Mouse (Mus musculus) kidney, postnatal 0 days (tissue): ENCODE results near the gene Pkp4. TPM values are rescaled to one million over a fixed set of nuclear protein-coding genes. Genes with fewer than 3 reads are reported as not detected.

Experiments
- ATAC-seq: fragments of 200-750 bp; cut with Nextera tagmentation; replicated peaks from 2 replicates; pipeline ENCODE4 v1.8.0; 2017; ENCODE audit warnings: low read depth, moderate number of reproducible peaks, moderate TSS enrichment, moderate library complexity; ENCODE audit not compliant: low FRiP score
- DNase-seq: peaks from one replicate; pipeline ENCODE4 v3.0.0-alpha.2; 2016; ENCODE audit warnings: low spot score
- H3K27ac ChIP-seq: fragments of 300-500 bp; sonication (generic); 2 replicates; pipeline ENCODE4 v1.5.1; 2014; ENCODE audit warnings: mild to moderate bottlenecking
- H3K27me3 ChIP-seq: fragments of 300-500 bp; sonication (generic); 2 replicates; pipeline ENCODE4 v1.6.1; 2014; ENCODE audit warnings: low read length, mixed read lengths; ENCODE audit not compliant: insufficient read depth
- H3K36me3 ChIP-seq: fragments of 300-500 bp; sonication (generic); 2 replicates; pipeline ENCODE4 v1.6.1; 2014; ENCODE audit warnings: low read length, mixed read lengths; ENCODE audit not compliant: insufficient read depth
- H3K4me1 ChIP-seq: fragments of 300-500 bp; sonication (generic); replicated peaks from 2 replicates; pipeline ENCODE4 v1.6.1; 2014; ENCODE audit warnings: antibody characterized with exemption, low read length, mixed read lengths; ENCODE audit not compliant: insufficient read depth
- H3K4me2 ChIP-seq: fragments of 300-500 bp; sonication (generic); 2 replicates; pipeline ENCODE4 v1.6.1; 2014; ENCODE audit warnings: mild to moderate bottlenecking, low read length, moderate library complexity, mixed read lengths
- H3K4me3 ChIP-seq: fragments of 300-500 bp; sonication (generic); replicated peaks from 2 replicates; pipeline ENCODE4 v1.5.1; 2014; ENCODE audit warnings: low read depth, low read length
- H3K9ac ChIP-seq: fragments of 300-500 bp; sonication (generic); 2 replicates; pipeline ENCODE4 v1.6.1; 2014; ENCODE audit warnings: low read depth, low read length
- H3K9me3 ChIP-seq: fragments of 300-500 bp; sonication (generic); replicated peaks from 2 replicates; pipeline ENCODE4 v1.6.1; 2016; ENCODE audit warnings: low read length, inconsistent platforms, mixed read lengths
- CTCF ChIP-seq: IDR thresholded peaks from 2 replicates; pipeline ENCODE4 v1.5.1; 2016; ENCODE audit warnings: antibody characterized with exemption, low read depth, mild to moderate bottlenecking, moderate library complexity
- WGBS: fragments of 180-500 bp; shearing (Covaris S2); extraction: QIAGEN DNeasy Blood & Tissue Kit; methylation state at CpG from one replicate; pipeline ENCODE4 v1.1.7; 2014; 5-methylcytosine and 5-hydroxymethylcytosine counted together
- polyA plus RNA-seq: library from polyadenylated mRNA; unstranded; fragments of >200 nt; fragmentation: Nextera tagmentation; extraction: Ambion mirVana; gene quantifications from 2 replicates; pipeline ENCODE4 v1.2.1, GENCODE M21; 2015

Gene Pkp4
- polyA plus RNA-seq, 1 experiment from 2014 or later, result 20.2 TPM

DNA sequence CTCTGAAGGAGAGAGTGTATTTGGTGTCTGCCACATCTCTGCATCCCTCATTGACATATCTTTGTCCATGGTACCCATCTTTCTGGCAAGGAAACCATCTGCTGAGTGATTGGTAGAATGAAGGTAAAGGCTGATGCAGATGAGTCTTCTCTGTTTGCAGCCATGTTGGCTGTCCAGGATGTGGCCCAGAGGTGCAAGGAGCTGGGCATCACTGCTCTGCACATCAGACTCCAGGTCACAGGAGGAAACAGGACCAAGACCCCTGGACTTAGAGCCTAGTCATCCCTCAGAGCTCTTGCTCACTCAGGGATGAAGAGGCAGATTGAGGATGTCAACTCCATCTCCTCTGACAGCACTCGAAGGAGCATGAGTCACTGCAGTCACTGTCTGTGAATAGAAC is 235.9 kb downstream of the Pkp4 start:
- TF ChIP-seq CTCF, result no peak
- no peak overlapping the region for H3K4me3 ChIP-seq
- no peaks in the 10 kb centered on the region for H3K9me3 ChIP-seq
- ATAC-seq (no peak), DNase-seq (no peak)
- no peaks in the 10 kb centered on the region for H3K36me3 ChIP-seq
- H3K4me1 ChIP-seq, result 0 out of 2 replicates have a peak, but pooled peaks cover 5% of the 10 kb centered on the region
- no peak overlapping the region for H3K27ac ChIP-seq
- H3K27me3 ChIP-seq, result no peaks in the 10 kb centered on the region
- WGBS, result 78% methylated on average over 1 of the region's 1 CpGs
- H3K4me2 ChIP-seq, result no peak overlapping the region
- no peak overlapping the region for H3K9ac ChIP-seq

DNA sequence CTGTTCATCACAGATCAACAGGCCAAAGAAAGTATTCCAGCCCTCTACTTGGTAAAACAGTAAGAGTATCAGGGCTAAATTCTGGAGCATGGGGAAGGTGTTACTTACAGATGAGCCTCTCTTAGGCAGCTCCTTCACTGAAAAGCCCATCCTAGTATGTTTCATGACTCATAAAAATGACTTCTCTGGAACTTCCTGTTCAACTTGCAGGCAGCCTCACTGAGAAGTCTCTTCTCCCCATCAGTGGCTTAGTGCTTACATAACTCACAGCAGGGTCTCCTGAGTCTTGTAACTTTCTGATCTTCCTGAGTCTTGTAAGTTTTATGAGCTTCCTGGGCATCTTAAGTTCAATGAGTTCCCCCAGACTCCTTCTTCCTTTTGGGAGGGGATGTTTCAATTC is 236.9 kb downstream of the Pkp4 start:
- DNase-seq (no peak), ATAC-seq (no peak)
- no peaks in the 10 kb centered on the region for H3K9me3 ChIP-seq
- 0 out of 2 replicates have a peak, but pooled peaks cover 5% of the 10 kb centered on the region for H3K4me1 ChIP-seq
- H3K27me3 ChIP-seq, result no peaks in the 10 kb centered on the region
- H3K9ac ChIP-seq, result no peak overlapping the region
- no peak overlapping the region for H3K27ac ChIP-seq
- no peaks in the 10 kb centered on the region for H3K36me3 ChIP-seq
- H3K4me3 ChIP-seq, result no peak overlapping the region
- no peak for TF ChIP-seq CTCF
- no peak overlapping the region for H3K4me2 ChIP-seq

DNA sequence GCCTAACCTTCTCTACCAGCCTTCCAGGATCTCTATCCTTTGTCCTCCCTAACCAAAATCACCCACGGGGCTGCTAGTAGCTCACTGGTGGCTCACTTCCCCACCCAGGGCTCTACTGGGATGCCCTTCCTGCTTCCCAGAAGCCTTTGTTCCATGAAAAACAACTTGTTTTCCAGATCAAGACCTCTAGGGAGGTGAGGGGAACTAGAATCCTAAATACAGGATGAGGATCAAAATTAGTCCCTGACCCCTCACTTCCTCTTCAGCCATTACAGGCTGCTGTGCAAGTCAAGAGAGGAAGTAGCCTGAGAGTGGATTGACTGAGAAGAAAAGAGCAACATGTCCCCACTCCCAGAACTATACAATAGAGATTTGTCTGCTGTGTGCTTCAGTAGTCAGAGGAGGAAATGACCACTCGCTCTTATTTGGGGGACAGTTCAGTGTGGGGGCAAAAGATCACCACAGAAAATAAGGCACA is 240.3 kb downstream of the Pkp4 start:
- DNase-seq (peak; percentile 55), ATAC-seq (no peak)
- H3K9ac ChIP-seq, result no peak overlapping the region
- no peak overlapping the region for H3K4me2 ChIP-seq
- H3K9me3 ChIP-seq, result no peaks in the 10 kb centered on the region
- 0 out of 2 replicates have a peak, but pooled peaks cover 5% of the 10 kb centered on the region for H3K4me1 ChIP-seq
- TF ChIP-seq CTCF, result no peak
- no peaks in the 10 kb centered on the region for H3K27me3 ChIP-seq
- peak overlapping the region; percentile 78 for H3K27ac ChIP-seq
- H3K36me3 ChIP-seq, result no peaks in the 10 kb centered on the region
- 48% methylated on average over 2 of the region's 2 CpGs for WGBS
- H3K4me3 ChIP-seq, result no peak overlapping the region

DNA sequence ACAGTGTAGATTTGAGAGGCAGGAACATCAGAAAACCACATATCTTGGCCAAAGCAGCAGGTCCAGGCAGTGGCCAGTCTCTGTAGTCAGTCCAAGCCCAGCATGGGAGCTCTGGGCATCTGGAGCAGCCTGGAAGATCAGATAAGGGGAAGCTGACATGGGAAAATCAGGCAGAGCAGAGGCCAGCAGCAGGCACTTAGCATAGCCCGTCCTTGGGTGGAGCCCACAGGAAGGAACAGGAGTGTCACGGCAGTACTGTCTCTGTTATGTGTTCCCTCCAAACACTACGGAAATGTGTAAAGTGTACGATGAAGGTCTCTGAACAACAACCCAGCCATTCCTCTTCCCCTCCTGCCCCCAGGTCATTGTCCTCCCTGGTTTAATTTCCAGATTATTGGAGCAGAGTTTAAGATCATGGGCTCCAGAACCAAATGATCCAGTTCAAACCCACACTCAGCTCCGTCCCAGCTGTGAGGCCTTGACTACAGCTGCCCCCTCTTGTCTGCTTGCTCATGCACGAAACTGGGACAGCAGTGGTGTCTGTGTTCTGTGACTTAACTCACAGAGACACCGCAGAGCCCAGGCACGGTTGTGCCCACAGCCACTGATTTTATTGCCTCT is 241.3 kb downstream of the Pkp4 start:
- H3K9me3 ChIP-seq, result no peaks in the 10 kb centered on the region
- no peak overlapping the region for H3K4me3 ChIP-seq
- WGBS, result 24% methylated on average over 8 of the region's 8 CpGs
- no peak overlapping the region for H3K4me2 ChIP-seq
- ATAC-seq, result peak; percentile 53
- no peak for TF ChIP-seq CTCF
- H3K27me3 ChIP-seq, result no peaks in the 10 kb centered on the region
- H3K27ac ChIP-seq, result peak overlapping the region; percentile 78
- DNase-seq, result peak; percentile 73
- H3K9ac ChIP-seq, result no peak overlapping the region
- 0 out of 2 replicates have a peak, but pooled peaks cover 5% of the 10 kb centered on the region for H3K4me1 ChIP-seq
- no peaks in the 10 kb centered on the region for H3K36me3 ChIP-seq

DNA sequence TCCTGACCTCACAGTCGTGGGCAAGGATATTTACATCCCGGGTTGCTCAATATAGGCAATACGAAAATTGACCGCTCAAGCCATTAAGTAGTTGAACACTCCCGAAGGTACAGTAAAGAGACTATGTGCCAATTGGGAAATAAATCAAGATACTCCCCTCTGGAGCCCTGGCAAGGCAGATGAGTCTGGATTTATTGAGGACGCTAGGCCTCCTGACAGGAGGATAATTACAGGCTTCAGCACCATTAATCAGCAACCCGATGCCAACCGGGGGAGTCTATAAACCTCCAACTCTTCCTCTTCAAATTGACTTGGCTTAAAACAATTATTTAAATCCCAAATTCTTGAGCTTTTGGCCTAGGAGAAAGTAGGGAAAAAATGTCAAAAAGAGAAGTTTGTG is 243.4 kb downstream of the Pkp4 start:
- no peak overlapping the region for H3K4me2 ChIP-seq
- H3K9ac ChIP-seq, result no peak overlapping the region
- H3K36me3 ChIP-seq, result no peaks in the 10 kb centered on the region
- WGBS, result 25% methylated on average over 8 of the region's 8 CpGs
- H3K9me3 ChIP-seq, result no peaks in the 10 kb centered on the region
- H3K4me1 ChIP-seq, result 0 out of 2 replicates have a peak, but pooled peaks cover 5% of the 10 kb centered on the region
- no peaks in the 10 kb centered on the region for H3K27me3 ChIP-seq
- no peak for TF ChIP-seq CTCF
- peak; percentile 78 for DNase-seq
- no peak overlapping the region for H3K4me3 ChIP-seq
- no peak overlapping the region for H3K27ac ChIP-seq
- ATAC-seq, result 0 out of 2 replicates have a peak, but pooled peaks have one; percentile 26

Other genes starting within 250 kb of the Pkp4 start
- gene Ccdc148, start 167 bp upstream of the Pkp4 start, polyA plus RNA-seq, result 1.9 and 2.5 TPM in 2 replicates